Mouse (Mus musculus) kidney, adult 18-20 months (tissue): ENCODE measurements around the gene Ces1a.

Experiments
- DNase-seq: peaks from one replicate; pipeline ENCODE4 v3.0.0; 2021

Ces1a gene

DNA sequence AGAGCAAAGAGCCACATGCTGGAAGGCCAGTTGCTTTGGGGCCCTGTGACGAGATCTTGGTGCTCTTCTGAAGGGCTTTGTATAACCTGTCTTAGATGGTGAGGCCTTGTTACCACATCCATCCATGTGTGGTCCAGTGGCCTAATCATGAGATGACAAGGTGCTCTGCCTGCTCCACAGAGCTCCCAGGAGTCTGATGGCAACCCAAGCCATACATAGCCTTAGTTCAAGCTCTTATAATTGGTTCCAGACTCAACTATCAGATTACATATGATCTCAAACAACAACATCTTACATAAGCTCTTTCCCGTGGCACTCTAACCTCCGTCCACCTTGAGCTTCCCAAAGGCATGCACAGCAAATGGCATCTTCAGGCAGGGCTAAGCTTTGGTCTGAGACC is at the start of gene Ces1a:
Gene Ces1a (minus strand): TSS at position 101 of the 400 bp plus-strand sequence.
- no peak for DNase-seq

GRCm38 (mm10) chr8:93095376-93095775 is 47.4 kb upstream of the Ces1a start:
- peak; percentile 28 for DNase-seq

GRCm38 (mm10) chr8:93091324-93091723 is 43.3 kb upstream of the Ces1a start:
- DNase-seq: no peak

DNA sequence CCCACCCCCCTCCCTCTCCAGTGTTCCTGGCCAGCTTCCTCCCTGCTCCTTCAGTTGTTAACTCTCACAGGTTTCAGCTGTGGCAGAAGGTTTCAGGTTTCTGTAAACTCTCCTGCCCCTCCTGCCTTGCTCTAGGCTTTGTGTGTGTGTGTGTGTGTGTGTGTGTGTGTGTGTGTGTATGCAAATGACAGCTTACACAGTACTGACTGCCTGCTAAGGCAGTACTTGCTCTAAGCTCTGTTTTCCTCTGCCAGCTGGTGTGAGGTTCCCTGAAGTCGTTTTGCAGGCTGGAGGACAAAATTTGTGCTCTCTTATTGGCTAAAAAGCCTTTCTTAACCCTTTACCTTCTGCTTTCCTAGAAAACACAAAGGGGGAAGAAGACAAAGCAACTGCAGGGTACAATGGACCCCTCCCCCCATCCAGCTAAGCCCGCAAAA is 40.7 kb upstream of the Ces1a start:
- no peak for DNase-seq

- no peak for DNase-seq
These were observed 40.2 kb upstream of the Ces1a start for GRCm38 (mm10) chr8:93088193-93088592.

DNA sequence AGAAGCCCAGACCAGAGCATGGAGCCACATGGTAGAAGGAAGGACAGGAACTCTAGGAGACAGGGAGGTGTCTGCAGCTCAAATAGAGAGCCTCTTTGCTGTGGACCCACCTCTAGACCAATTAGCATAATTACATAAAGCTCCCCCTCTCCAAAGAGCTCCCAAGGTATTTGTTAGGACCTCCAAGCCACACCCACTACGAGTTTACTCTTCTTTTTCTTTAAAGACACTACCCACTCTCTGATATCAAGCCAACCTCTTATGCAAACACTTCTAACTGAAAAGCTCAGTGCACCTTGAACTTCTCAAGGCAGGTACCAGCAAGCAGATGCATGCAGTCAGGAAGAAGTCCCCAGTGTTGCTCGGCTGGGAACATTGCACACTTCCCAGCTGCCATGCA is 31.9 kb upstream of the Ces1a start, which contains the start of gene Ces1b:
Gene Ces1b (minus strand): TSS at position 131 of the 400 bp plus-strand sequence.
- no peak for DNase-seq

DNA sequence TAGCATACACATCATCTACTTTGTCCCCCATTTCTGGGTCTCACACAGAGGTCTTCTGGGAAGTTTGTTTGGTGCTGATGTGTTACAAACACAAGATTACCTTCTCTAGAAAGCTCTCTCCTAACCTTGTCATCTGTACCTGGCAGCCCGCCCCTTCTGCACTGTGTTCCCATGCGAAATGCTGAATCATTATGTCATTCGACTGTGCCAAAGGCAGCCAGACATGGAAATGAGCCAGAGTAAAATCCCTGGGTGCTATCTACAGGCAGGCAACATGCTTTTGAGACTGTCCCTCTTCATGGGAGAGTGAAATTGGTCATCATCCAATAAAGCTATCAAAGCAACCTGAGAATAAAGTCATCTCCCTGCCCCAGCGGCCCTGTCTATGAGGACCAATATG is 27.3 kb upstream of the Ces1a start:
- peak; percentile 3 for DNase-seq

- DNase-seq: no peak
These were observed 15.6 kb upstream of the Ces1a start for GRCm38 (mm10) chr8:93063416-93064117.

- DNase-seq: peak; percentile 64
These were observed 11.2 kb upstream of the Ces1a start for GRCm38 (mm10) chr8:93059185-93059584.

DNA sequence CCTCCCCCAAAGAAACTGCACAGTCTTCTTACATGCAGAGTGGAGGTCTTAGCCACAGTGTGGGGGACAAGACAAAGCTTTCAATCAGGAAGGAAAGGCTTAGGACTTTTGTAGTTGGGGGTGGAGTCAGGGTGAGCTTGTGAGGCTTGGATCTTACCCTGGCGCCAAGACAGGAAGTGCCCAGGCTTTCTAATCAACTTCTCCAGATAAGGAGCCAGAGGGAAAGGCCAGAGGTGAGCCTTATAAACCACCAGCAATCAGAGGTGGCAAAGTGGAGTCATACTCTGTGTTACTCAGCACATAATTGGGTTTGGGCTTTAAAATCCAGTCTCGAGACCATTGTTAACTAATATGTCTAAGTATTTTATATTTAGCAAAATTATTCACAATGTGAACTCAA is 7.2 kb upstream of the Ces1a start:
- DNase-seq: no peak

DNA sequence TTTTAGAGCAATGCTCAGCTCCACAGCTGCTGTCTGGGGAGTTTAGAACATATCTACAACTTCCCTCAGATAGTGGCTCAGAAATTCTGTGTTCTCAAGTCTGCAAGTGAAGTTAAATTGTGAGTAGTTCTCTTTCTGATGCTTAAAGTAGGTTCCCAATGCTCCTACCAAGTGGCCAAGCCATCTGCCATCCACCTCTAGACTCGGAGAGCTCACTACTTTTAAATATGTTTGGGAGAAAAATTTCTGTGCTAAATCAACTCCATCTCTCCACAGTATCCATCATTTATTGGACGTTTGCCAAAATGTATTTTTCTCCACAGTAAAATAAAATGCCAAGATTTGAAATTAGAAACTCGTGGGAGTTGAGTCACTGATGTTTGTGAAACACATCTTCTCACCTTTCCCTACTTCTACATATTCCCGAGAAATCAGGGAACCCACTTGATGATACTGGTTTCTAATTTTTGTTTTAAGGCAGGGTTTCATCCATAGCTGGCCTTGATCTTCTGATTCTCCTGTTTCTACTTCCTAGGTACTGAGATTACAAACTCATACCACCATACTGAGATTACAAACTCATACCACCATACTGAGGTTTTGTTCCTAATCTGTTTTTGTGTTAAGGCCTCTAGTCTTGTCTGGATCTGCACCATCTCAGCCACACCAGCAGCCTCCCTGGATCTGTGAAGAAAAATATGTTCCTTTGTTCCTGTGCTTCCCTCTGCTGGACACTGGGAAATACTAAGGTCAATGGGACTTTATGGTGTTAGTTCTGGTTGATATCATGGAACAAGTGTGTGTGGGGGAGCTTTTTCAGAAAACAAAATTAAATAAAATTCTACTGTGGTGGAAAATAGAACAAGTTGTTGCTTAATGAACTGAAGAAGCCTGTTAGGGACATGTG is 771 bp upstream of the Ces1a start:
- no peak for DNase-seq

- no peak for DNase-seq
These were observed 4.9 kb downstream of the Ces1a start for GRCm38 (mm10) chr8:93043083-93043482.

- no peak for DNase-seq
These were observed 7.0 kb downstream of the Ces1a start for GRCm38 (mm10) chr8:93040776-93041567.

DNA sequence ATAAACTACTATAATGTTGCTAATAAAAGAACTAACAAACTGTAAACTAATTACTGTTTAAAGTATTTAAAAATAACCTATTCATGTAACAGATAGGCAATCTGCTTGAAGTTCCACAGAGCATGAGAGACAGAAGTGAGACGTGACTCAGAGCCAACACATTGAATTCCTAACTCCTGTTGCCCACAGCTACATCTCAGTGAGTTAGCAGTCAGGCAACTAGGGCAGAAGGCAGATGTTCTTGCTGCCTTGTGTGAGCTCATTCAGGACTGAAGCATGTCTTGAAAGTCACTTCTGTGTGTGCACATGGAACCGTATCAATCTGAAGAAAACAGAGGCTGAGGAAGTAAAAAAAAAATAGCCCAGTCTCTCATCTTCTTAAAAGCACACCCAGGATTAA is 7.7 kb downstream of the Ces1a start:
- no peak for DNase-seq

DNA sequence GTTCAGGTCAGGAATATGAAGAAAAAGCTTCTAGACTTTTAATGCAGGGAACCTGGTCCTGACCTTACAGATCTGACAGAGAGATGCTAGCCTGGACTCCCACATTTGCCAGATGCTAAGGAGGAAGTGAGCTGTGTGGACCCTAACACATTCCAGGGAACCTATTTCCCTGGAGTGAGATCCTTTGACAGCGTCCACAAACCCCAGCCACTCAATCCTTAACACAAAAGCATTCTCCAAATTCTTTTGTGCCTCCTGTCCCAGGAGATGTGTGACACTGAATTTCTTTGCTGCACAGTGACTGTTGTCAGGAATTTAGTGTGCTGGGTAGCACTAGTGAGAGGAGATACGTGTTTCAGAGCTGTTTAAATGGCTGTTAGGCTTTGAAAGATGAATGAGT is 9.2 kb downstream of the Ces1a start:
- no peak for DNase-seq

DNA sequence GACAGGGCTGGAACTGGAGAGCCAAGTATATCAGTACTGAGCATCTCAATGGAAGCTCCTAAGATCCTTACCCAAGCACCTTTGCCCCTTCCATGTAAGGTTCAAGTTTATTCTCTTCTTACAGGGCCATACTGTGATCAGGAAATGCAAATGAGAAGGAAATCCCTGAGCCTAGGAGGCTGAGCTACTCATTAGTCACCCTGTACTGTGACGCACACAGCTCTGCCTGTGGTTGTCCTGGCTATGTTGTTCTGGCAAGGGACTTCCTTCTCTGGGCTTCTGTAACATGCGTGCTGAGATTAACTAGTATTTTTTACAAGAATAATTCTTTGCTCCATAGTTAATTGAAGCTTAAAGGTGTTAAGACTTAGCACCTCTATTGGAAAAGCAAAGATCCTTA is 17.3 kb downstream of the Ces1a start:
- DNase-seq: no peak

- DNase-seq: no peak
These were observed 26.3 kb downstream of the Ces1a start for GRCm38 (mm10) chr8:93021738-93022137.

- no peak for DNase-seq
These were observed 33.7 kb downstream of the Ces1a start for GRCm38 (mm10) chr8:93014300-93014699.

DNA sequence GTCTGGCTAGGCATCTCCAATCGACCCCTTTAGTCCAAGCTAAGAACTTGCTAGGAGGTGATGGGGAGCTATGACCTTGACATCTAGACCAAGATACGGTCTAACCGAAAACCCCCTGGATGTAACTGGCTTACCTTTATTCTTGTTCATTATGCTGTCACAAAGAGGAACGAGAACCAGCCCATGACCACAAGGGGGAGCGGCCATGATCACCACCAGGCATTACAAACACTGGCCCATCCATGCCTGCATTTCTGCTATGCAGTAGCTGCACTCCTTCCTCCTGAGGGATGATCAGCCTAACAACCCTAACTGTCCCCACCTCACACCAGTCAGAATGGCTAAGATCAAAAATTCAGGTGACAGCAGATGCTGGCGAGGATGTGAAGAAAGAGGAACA is 35.8 kb downstream of the Ces1a start:
- no peak for DNase-seq

- peak; percentile 83 for DNase-seq
These were observed 36.6 kb downstream of the Ces1a start for GRCm38 (mm10) chr8:93011439-93011838.

GRCm38 (mm10) chr8:93010286-93010685 is 37.7 kb downstream of the Ces1a start:
- peak; percentile 21 for DNase-seq

DNA sequence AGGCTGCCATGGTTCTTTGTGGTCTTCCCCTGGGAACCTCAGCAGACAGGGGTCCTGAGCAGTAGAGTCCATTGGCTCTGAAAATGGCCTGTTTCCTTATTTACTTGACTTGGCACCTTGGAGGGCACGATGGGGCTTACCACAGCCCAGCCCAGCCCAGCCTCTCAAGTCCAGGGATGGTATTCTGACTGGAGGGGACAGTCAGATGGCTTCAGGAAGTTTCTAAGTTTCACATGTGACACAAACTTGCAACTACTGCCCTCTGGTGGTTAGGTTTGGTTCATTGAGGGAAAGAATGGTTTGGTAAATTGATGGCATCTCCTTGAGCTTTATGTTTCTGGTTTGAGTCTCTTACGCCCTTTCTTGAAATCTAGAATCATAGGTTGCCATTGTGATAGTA is 49.4 kb downstream of the Ces1a start:
- DNase-seq: peak; percentile 18

DNA sequence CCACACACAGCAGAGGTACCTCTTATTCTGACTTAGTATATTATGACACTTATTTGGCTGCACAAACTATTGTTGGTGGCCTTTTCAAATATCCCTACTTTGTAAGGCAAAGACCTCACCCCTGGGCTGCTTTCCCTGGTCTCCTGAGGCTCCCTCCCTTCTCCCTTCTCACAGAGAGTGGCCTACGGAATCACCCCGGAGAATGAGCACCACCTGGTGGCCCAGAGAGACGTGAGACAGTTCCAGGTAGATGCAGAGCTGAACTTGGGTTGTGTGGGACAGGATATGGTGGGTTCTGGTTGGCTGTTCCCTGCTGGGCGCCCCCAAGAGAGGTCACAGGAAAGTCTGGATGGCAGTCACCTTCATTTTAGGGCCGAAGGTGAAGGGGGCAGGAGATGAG is 51.2 kb downstream of the Ces1a start:
- DNase-seq: peak; percentile 39
